Comparison of ENCODE assay signal across 7 mouse cellular contexts in the genomic region with DNA sequence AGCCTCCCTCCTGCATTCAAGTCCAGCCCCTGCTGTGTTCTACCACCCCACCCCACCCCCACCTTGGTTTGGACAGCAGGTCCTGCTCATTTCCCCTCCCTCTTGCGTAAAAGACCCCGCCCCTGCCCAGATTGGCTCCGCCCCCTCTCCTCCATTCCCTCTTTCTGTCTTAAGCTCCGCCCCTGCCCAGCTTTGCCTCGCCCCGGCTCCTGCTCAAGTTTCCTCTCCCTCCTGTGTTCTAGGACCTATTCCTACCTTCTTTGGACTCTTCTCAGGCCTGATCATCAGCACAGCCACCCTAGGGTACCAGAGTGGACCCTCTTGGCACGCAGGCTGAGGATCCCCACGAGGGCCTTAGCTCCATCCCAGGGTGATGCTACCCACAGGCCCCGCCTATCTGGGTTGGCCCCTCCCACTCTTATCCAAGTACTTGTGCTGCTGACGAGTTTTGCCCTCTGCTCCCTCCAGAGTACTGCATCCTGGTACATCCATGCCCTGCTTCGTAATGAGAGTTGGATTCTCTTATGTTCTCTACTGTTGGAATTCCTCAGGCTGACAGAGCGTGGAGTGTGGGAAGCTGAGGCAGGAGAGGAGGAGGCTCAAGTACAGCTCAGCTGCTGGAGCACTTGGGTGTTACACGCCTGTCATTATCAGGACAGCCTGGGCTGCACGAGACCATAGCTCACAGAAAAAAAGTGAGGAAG. TPM values are rescaled to one million over a fixed set of nuclear protein-coding genes. Genes with fewer than 3 reads are reported as not detected.
A peak's percentile ranks its signal among the peaks of the same experiment; 100 is the strongest.
DNase-seq lines count a peak whose midpoint lies in the region; ATAC-seq and TF ChIP-seq lines count a peak whose summit lies in the region.

No protein-coding gene starts in this region.

- H3K9me3 ChIP-seq in midbrain, embryonic 10.5 days (replicated peaks) = no peaks in the 10 kb centered on the region
- no peaks in the 10 kb centered on the region for H3K9me3 ChIP-seq in midbrain, embryonic 15.5 days
- no peaks in the 10 kb centered on the region for H3K9me3 ChIP-seq in liver, embryonic 16.5 days (replicated peaks; ENCODE audit: control insufficient read depth, low read length)
- H3K9me3 ChIP-seq in stomach, postnatal 0 days (ENCODE audit: control insufficient read depth, low read length) = no peaks in the 10 kb centered on the region
- H3K9me3 ChIP-seq in forebrain, embryonic 13.5 days (replicated peaks) = no peaks in the 10 kb centered on the region

- WGBS in midbrain, embryonic 10.5 days = 12% methylated on average over 14 of the region's 14 CpGs
- WGBS in midbrain, embryonic 15.5 days = 12% methylated on average over 14 of the region's 14 CpGs
- WGBS in liver, embryonic 16.5 days (ENCODE audit: insufficient replicate concordance) = 7% methylated on average over 14 of the region's 14 CpGs
- WGBS in stomach, postnatal 0 days = 23% methylated on average over 12 of the region's 14 CpGs
- WGBS in forebrain, embryonic 13.5 days = 15% methylated on average over 13 of the region's 14 CpGs

- no peaks in the 10 kb centered on the region for H3K27me3 ChIP-seq in midbrain, embryonic 10.5 days (ENCODE audit: low read depth, poor library complexity, severe bottlenecking)
- no peaks in the 10 kb centered on the region for H3K27me3 ChIP-seq in midbrain, embryonic 15.5 days (replicated peaks)
- no peaks in the 10 kb centered on the region for H3K27me3 ChIP-seq in liver, embryonic 16.5 days (ENCODE audit: control insufficient read depth, insufficient read depth, low read depth, low read length)
- H3K27me3 ChIP-seq in stomach, postnatal 0 days (ENCODE audit: control insufficient read depth, insufficient read depth, low read length) = no peaks in the 10 kb centered on the region
- H3K27me3 ChIP-seq in forebrain, embryonic 13.5 days = no peaks in the 10 kb centered on the region

- peaks cover 66% of the 10 kb centered on the region for H3K4me1 ChIP-seq in midbrain, embryonic 10.5 days
- peaks cover 37% of the 10 kb centered on the region for H3K4me1 ChIP-seq in midbrain, embryonic 15.5 days
- H3K4me1 ChIP-seq in liver, embryonic 16.5 days (ENCODE audit: control insufficient read depth, low read depth, low read length) = peaks cover 48% of the 10 kb centered on the region
- peaks cover 4% of the 10 kb centered on the region; the same call in 1 of the 2 replicates for H3K4me1 ChIP-seq in stomach, postnatal 0 days (replicated peaks; ENCODE audit: control insufficient read depth, insufficient read depth)
- H3K4me1 ChIP-seq in forebrain, embryonic 13.5 days = peaks cover 35% of the 10 kb centered on the region

- H3K27ac ChIP-seq in midbrain, embryonic 10.5 days (replicated peaks) = peak overlapping the region; percentile 58
- no peak overlapping the region for H3K27ac ChIP-seq in midbrain, embryonic 15.5 days
- H3K27ac ChIP-seq in liver, embryonic 16.5 days (ENCODE audit: low read length) = peak overlapping the region; percentile 83
- no peak overlapping the region for H3K27ac ChIP-seq in stomach, postnatal 0 days (replicated peaks)
- no peak overlapping the region for H3K27ac ChIP-seq in forebrain, embryonic 13.5 days

- peaks cover 43% of the 10 kb centered on the region for H3K36me3 ChIP-seq in midbrain, embryonic 10.5 days
- H3K36me3 ChIP-seq in midbrain, embryonic 15.5 days (replicated peaks) = peaks cover 13% of the 10 kb centered on the region; the same call in 1 of the 2 replicates
- peaks cover 12% of the 10 kb centered on the region for H3K36me3 ChIP-seq in liver, embryonic 16.5 days (ENCODE audit: control insufficient read depth, insufficient read depth)
- peaks cover 9% of the 10 kb centered on the region; the same call in 1 of the 2 replicates for H3K36me3 ChIP-seq in stomach, postnatal 0 days (ENCODE audit: control insufficient read depth, insufficient read depth, low read length)
- H3K36me3 ChIP-seq in forebrain, embryonic 13.5 days (ENCODE audit: poor library complexity, severe bottlenecking) = peaks cover 40% of the 10 kb centered on the region

- no peak overlapping the region for H3K9ac ChIP-seq in midbrain, embryonic 15.5 days
- H3K9ac ChIP-seq in liver, embryonic 16.5 days (ENCODE audit: low read depth, low read length) = no peak overlapping the region
- H3K9ac ChIP-seq in stomach, postnatal 0 days (ENCODE audit: low read length) = no peak overlapping the region
- no peak overlapping the region for H3K9ac ChIP-seq in forebrain, embryonic 13.5 days

- TF ChIP-seq EP300 in stomach, postnatal 0 days (optimal IDR thresholded peaks at IDR 0.05) = no peak

- H3K4me2 ChIP-seq in midbrain, embryonic 15.5 days = no peak overlapping the region
- peak overlapping the region; percentile 53 for H3K4me2 ChIP-seq in liver, embryonic 16.5 days (ENCODE audit: low read depth, low read length)
- H3K4me2 ChIP-seq in stomach, postnatal 0 days (replicated peaks; ENCODE audit: low read depth) = no peak overlapping the region
- no peak overlapping the region for H3K4me2 ChIP-seq in forebrain, embryonic 13.5 days

- ATAC-seq in midbrain, embryonic 15.5 days (replicated peaks) = no peak
- ATAC-seq in liver, embryonic 16.5 days (ENCODE audit: low read depth) = peak; percentile 19
- peak; percentile 19; the same call in 1 of the 2 replicates for ATAC-seq in stomach, postnatal 0 days (ENCODE audit: low FRiP score, low TSS enrichment)
- no peak for ATAC-seq in forebrain, embryonic 13.5 days

- H3K4me3 ChIP-seq in midbrain, embryonic 10.5 days = peak overlapping the region; percentile 38
- no peak overlapping the region for H3K4me3 ChIP-seq in midbrain, embryonic 15.5 days
- H3K4me3 ChIP-seq in liver, embryonic 16.5 days (ENCODE audit: low read depth, low read length) = peak overlapping the region; percentile 43
- H3K4me3 ChIP-seq in stomach, postnatal 0 days (ENCODE audit: low read depth, low read length) = no peak overlapping the region
- no peak overlapping the region for H3K4me3 ChIP-seq in forebrain, embryonic 13.5 days

- TF ChIP-seq CTCF in stomach, postnatal 0 days (IDR thresholded peaks at IDR 0.05; ENCODE audit: low read depth) = no peak

- peak; percentile 63 for DNase-seq in midbrain, embryonic 10.5 days (ENCODE audit: low spot score)
- peak; percentile 76 for DNase-seq in adrenal gland, postnatal 14 days
- peak; percentile 62 for DNase-seq in induced T-regulatory cell, adult 2 months (ENCODE audit: low read depth)
- peak; percentile 82 for DNase-seq in stomach, postnatal 0 days (ENCODE audit: low spot score)

RNA-seq across cellular contexts. Expression of a gene that starts 1.2 kb away (rescaled TPM):
- polyA plus RNA-seq in midbrain, embryonic 10.5 days (2016; fragmentation: Nextera tagmentation; extraction: Ambion mirVana) = 1,286 and 1,494 TPM in 2 replicates
- 917 and 926 TPM in 2 replicates for polyA plus RNA-seq in midbrain, embryonic 15.5 days (2015; fragmentation: Nextera tagmentation; extraction: Ambion mirVana)
- 845 and 964 TPM in 2 replicates for total RNA-seq in adrenal gland, postnatal 14 days (2021)
- 828 and 951 TPM in 2 replicates for polyA plus RNA-seq in liver, embryonic 16.5 days (2015; fragmentation: Nextera tagmentation; extraction: Ambion mirVana)
- 2,079 and 2,215 TPM in 2 replicates for polyA plus RNA-seq in stomach, postnatal 0 days (2015; fragmentation: Nextera tagmentation; extraction: Ambion mirVana)
- 1,314 and 1,523 TPM in 2 replicates for polyA plus RNA-seq in forebrain, embryonic 13.5 days (2015; fragmentation: Nextera tagmentation; extraction: Ambion mirVana)

RNA-seq across cellular contexts. Expression of a gene that starts 2.4 kb away (rescaled TPM):
- polyA plus RNA-seq in midbrain, embryonic 10.5 days (2016; fragmentation: Nextera tagmentation; extraction: Ambion mirVana) = 197 and 202 TPM in 2 replicates
- 169 and 175 TPM in 2 replicates for polyA plus RNA-seq in midbrain, embryonic 15.5 days (2015; fragmentation: Nextera tagmentation; extraction: Ambion mirVana)
- 450 and 452 TPM in 2 replicates for total RNA-seq in adrenal gland, postnatal 14 days (2021)
- polyA plus RNA-seq in liver, embryonic 16.5 days (2015; fragmentation: Nextera tagmentation; extraction: Ambion mirVana) = 129 and 149 TPM in 2 replicates
- 327 and 335 TPM in 2 replicates for polyA plus RNA-seq in stomach, postnatal 0 days (2015; fragmentation: Nextera tagmentation; extraction: Ambion mirVana)
- polyA plus RNA-seq in forebrain, embryonic 13.5 days (2015; fragmentation: Nextera tagmentation; extraction: Ambion mirVana) = 212 and 224 TPM in 2 replicates

RNA-seq across cellular contexts. Expression of a gene that starts 14.7 kb away (rescaled TPM):
- 52.4 and 54.4 TPM in 2 replicates for polyA plus RNA-seq in midbrain, embryonic 10.5 days (2016; fragmentation: Nextera tagmentation; extraction: Ambion mirVana)
- 48.9 and 52.9 TPM in 2 replicates for polyA plus RNA-seq in midbrain, embryonic 15.5 days (2015; fragmentation: Nextera tagmentation; extraction: Ambion mirVana)
- total RNA-seq in adrenal gland, postnatal 14 days (2021) = 332 and 338 TPM in 2 replicates
- 35.0 and 36.3 TPM in 2 replicates for polyA plus RNA-seq in liver, embryonic 16.5 days (2015; fragmentation: Nextera tagmentation; extraction: Ambion mirVana)
- polyA plus RNA-seq in stomach, postnatal 0 days (2015; fragmentation: Nextera tagmentation; extraction: Ambion mirVana) = 25.8 and 27.5 TPM in 2 replicates
- 41.2 and 47.1 TPM in 2 replicates for polyA plus RNA-seq in forebrain, embryonic 13.5 days (2015; fragmentation: Nextera tagmentation; extraction: Ambion mirVana)

RNA-seq across cellular contexts. Expression of a gene that starts 15.9 kb away (rescaled TPM):
- 0.61 and 0.79 TPM in 2 replicates for polyA plus RNA-seq in midbrain, embryonic 10.5 days (2016; fragmentation: Nextera tagmentation; extraction: Ambion mirVana)
- polyA plus RNA-seq in midbrain, embryonic 15.5 days (2015; fragmentation: Nextera tagmentation; extraction: Ambion mirVana) = 2.3 and 2.5 TPM in 2 replicates
- total RNA-seq in adrenal gland, postnatal 14 days (2021) = 1.8 and 2.0 TPM in 2 replicates
- polyA plus RNA-seq in liver, embryonic 16.5 days (2015; fragmentation: Nextera tagmentation; extraction: Ambion mirVana) = 0.21 and 0.33 TPM in 2 replicates
- polyA plus RNA-seq in stomach, postnatal 0 days (2015; fragmentation: Nextera tagmentation; extraction: Ambion mirVana) = 0.10 and 0.18 TPM in 2 replicates
- 0.58 and 0.70 TPM in 2 replicates for polyA plus RNA-seq in forebrain, embryonic 13.5 days (2015; fragmentation: Nextera tagmentation; extraction: Ambion mirVana)

RNA-seq across cellular contexts. Expression of a gene that starts 27.4 kb away (rescaled TPM):
- 148 and 157 TPM in 2 replicates for polyA plus RNA-seq in midbrain, embryonic 10.5 days (2016; fragmentation: Nextera tagmentation; extraction: Ambion mirVana)
- 120 and 129 TPM in 2 replicates for polyA plus RNA-seq in midbrain, embryonic 15.5 days (2015; fragmentation: Nextera tagmentation; extraction: Ambion mirVana)
- 104 and 121 TPM in 2 replicates for total RNA-seq in adrenal gland, postnatal 14 days (2021)
- 38.7 and 38.9 TPM in 2 replicates for polyA plus RNA-seq in liver, embryonic 16.5 days (2015; fragmentation: Nextera tagmentation; extraction: Ambion mirVana)
- polyA plus RNA-seq in stomach, postnatal 0 days (2015; fragmentation: Nextera tagmentation; extraction: Ambion mirVana) = 34.7 and 38.6 TPM in 2 replicates
- polyA plus RNA-seq in forebrain, embryonic 13.5 days (2015; fragmentation: Nextera tagmentation; extraction: Ambion mirVana) = 126 and 135 TPM in 2 replicates

Comparison
In these comparisons a context has a peak if more than half of its experiments do, and no peak if none do; other contexts are left out.
1. H3K27ac ChIP-seq: peak in midbrain, embryonic 10.5 days (single experiment) and liver, embryonic 16.5 days (single experiment); none in midbrain, embryonic 15.5 days (single experiment), stomach, postnatal 0 days (single experiment) and forebrain, embryonic 13.5 days (single experiment).
2. H3K4me3 ChIP-seq: peak in midbrain, embryonic 10.5 days (single experiment) and liver, embryonic 16.5 days (single experiment); none in midbrain, embryonic 15.5 days (single experiment), stomach, postnatal 0 days (single experiment) and forebrain, embryonic 13.5 days (single experiment).
3. ATAC-seq: peak in liver, embryonic 16.5 days (single experiment) and stomach, postnatal 0 days (single experiment); none in midbrain, embryonic 15.5 days (single experiment) and forebrain, embryonic 13.5 days (single experiment).
4. Peak in every context shown above with its lines, with median percentiles within 50 percentile points of each other: DNase-seq.